Mouse (Mus musculus): Measurements from ENCODE around the gene Ppcs. TPM values are rescaled to one million over a fixed set of nuclear protein-coding genes. Genes with fewer than 3 reads are reported as not detected.

Gene Ppcs
- polyA plus RNA-seq (2012; rRNA removed) = 16.4 and 25.5 TPM in 2 replicates

- WGBS = under 1% methylated on average over 52 of the region's 52 CpGs
- DNase-seq (ENCODE audit: low read depth, low spot score) = no peak
Observed at GRCm38 (mm10) chr4:119422294-119422964, at the start of gene Ppcs, which contains the start of gene Zmynd12. Ppcs (minus strand) TSS chr4:119422420. Zmynd12 (plus strand) TSS chr4:119422814.

- no peak for DNase-seq (ENCODE audit: low read depth, low spot score)
- WGBS = 42% methylated on average over 16 of the region's 16 CpGs
Observed at GRCm38 (mm10) chr4:119467720-119468380, 45.6 kb upstream of the Ppcs start.

- DNase-seq (ENCODE audit: low read depth, low spot score) = no peak
- WGBS = 89% methylated on average over 5 of the region's 5 CpGs
Observed at GRCm38 (mm10) chr4:119465841-119466240, 43.6 kb upstream of the Ppcs start.

GRCm38 (mm10) chr4:119463756-119464419 lies 41.7 kb upstream of the Ppcs start:
- no peak for DNase-seq (ENCODE audit: low read depth, low spot score)

GRCm38 (mm10) chr4:119462858-119463755 lies 40.9 kb upstream of the Ppcs start:
- no peak for DNase-seq (ENCODE audit: low read depth, low spot score)
- WGBS = 17% methylated on average over 11 of the region's 11 CpGs

More at GRCm38 (mm10) chr4:119463756-119464419, 41.7 kb upstream of the Ppcs start:
- 67% methylated on average over 13 of the region's 13 CpGs for WGBS

GRCm38 (mm10) chr4:119462457-119462856 lies 40.2 kb upstream of the Ppcs start:
- WGBS = 78% methylated on average over 3 of the region's 3 CpGs
- DNase-seq (ENCODE audit: low read depth, low spot score) = no peak

- DNase-seq (ENCODE audit: low read depth, low spot score) = no peak
- WGBS = 50% methylated on average over 8 of the region's 8 CpGs
Observed at GRCm38 (mm10) chr4:119460728-119461141, 38.5 kb upstream of the Ppcs start.

GRCm38 (mm10) chr4:119460296-119460695 lies 38.1 kb upstream of the Ppcs start:
- 76% methylated on average over 5 of the region's 5 CpGs for WGBS
- no peak for DNase-seq (ENCODE audit: low read depth, low spot score)

- no peak for DNase-seq (ENCODE audit: low read depth, low spot score)
- WGBS = 25% methylated on average over 6 of the region's 6 CpGs
Observed at GRCm38 (mm10) chr4:119453533-119453932, 31.3 kb upstream of the Ppcs start.

GRCm38 (mm10) chr4:119453128-119453527 lies 30.9 kb upstream of the Ppcs start:
- 59% methylated on average over 5 of the region's 5 CpGs for WGBS

GRCm38 (mm10) chr4:119450436-119450835 lies 28.2 kb upstream of the Ppcs start:
- WGBS = 68% methylated on average over 7 of the region's 7 CpGs
- no peak for DNase-seq (ENCODE audit: low read depth, low spot score)

More at GRCm38 (mm10) chr4:119453128-119453527, 30.9 kb upstream of the Ppcs start:
- no peak for DNase-seq (ENCODE audit: low read depth, low spot score)

- no peak for DNase-seq (ENCODE audit: low read depth, low spot score)
- WGBS = 68% methylated on average over 3 of the region's 3 CpGs
Observed at GRCm38 (mm10) chr4:119447786-119448185, 25.6 kb upstream of the Ppcs start.

- DNase-seq (ENCODE audit: low read depth, low spot score) = no peak
- WGBS = 91% methylated on average over 6 of the region's 6 CpGs
Observed at GRCm38 (mm10) chr4:119447261-119447660, 25.0 kb upstream of the Ppcs start.

- WGBS = 52% methylated on average over 6 of the region's 6 CpGs
- DNase-seq (ENCODE audit: low read depth, low spot score) = no peak
Observed at GRCm38 (mm10) chr4:119442539-119442938, 20.3 kb upstream of the Ppcs start.

- DNase-seq (ENCODE audit: low read depth, low spot score) = no peak
- 91% methylated on average over 4 of the region's 4 CpGs for WGBS
Observed at GRCm38 (mm10) chr4:119441836-119442235, 19.6 kb upstream of the Ppcs start.

GRCm38 (mm10) chr4:119437936-119438335 lies 15.7 kb upstream of the Ppcs start:
- DNase-seq (ENCODE audit: low read depth, low spot score) = no peak
- 92% methylated on average over 2 of the region's 2 CpGs for WGBS

- 15% methylated on average over 5 of the region's 5 CpGs for WGBS
- DNase-seq (ENCODE audit: low read depth, low spot score) = no peak
Observed at GRCm38 (mm10) chr4:119430678-119431077, 8.5 kb upstream of the Ppcs start.

- 73% methylated on average over 2 of the region's 2 CpGs for WGBS
- no peak for DNase-seq (ENCODE audit: low read depth, low spot score)
Observed at GRCm38 (mm10) chr4:119427680-119428079, 5.5 kb upstream of the Ppcs start.

GRCm38 (mm10) chr4:119425601-119426000 lies 3.4 kb upstream of the Ppcs start:
- no peak for DNase-seq (ENCODE audit: low read depth, low spot score)
- 17% methylated on average over 2 of the region's 2 CpGs for WGBS

GRCm38 (mm10) chr4:119425077-119425476 lies 2.9 kb upstream of the Ppcs start:
- no peak for DNase-seq (ENCODE audit: low read depth, low spot score)
- 89% methylated on average over 2 of the region's 2 CpGs for WGBS
